Mouse (Mus musculus) intestine, postnatal 0 days (tissue): Measurements from ENCODE around the gene Cd200r3. TPM values are rescaled to one million over a fixed set of nuclear protein-coding genes. Genes with fewer than 3 reads are reported as not detected.

Experiments used
- ATAC-seq: fragments of 200-750 bp; cut with Nextera tagmentation; 2 replicates; pipeline ENCODE4 v1.8.0; 2017; ENCODE audit warnings: mild to moderate bottlenecking, moderate TSS enrichment, moderate library complexity
- H3K27ac ChIP-seq: fragments of 300-500 bp; sonication (generic); 2 replicates; pipeline ENCODE4 v1.5.1; 2014; ENCODE audit warnings: mild to moderate bottlenecking, low read depth, low read length, moderate library complexity
- H3K27me3 ChIP-seq: fragments of 300-500 bp; sonication (generic); replicated peaks from 2 replicates; pipeline ENCODE4 v1.6.1; 2014; ENCODE audit warnings: low read length, mixed read lengths; ENCODE audit not compliant: control insufficient read depth, insufficient read depth
- H3K36me3 ChIP-seq: fragments of 300-500 bp; sonication (generic); 2 replicates; pipeline ENCODE4 v1.6.1; 2014; ENCODE audit warnings: mild to moderate bottlenecking, moderate library complexity; ENCODE audit not compliant: control insufficient read depth, insufficient read depth
- H3K4me1 ChIP-seq: fragments of 300-500 bp; sonication (generic); replicated peaks from 2 replicates; pipeline ENCODE4 v1.6.1; 2014; ENCODE audit warnings: antibody characterized with exemption, low read length, mixed read lengths; ENCODE audit not compliant: control insufficient read depth, insufficient read depth
- H3K4me2 ChIP-seq: fragments of 300-500 bp; sonication (generic); replicated peaks from 2 replicates; pipeline ENCODE4 v1.6.1; 2014; ENCODE audit warnings: low read depth, mild to moderate bottlenecking, moderate library complexity
- H3K4me3 ChIP-seq: fragments of 300-500 bp; sonication (generic); 2 replicates; pipeline ENCODE4 v1.5.1; 2014; ENCODE audit warnings: low read depth, low read length
- H3K9ac ChIP-seq: fragments of 300-500 bp; sonication (generic); 2 replicates; pipeline ENCODE4 v1.6.1; 2014; ENCODE audit warnings: mild to moderate bottlenecking, low read depth, low read length
- H3K9me3 ChIP-seq: fragments of 300-500 bp; sonication (generic); 2 replicates; pipeline ENCODE4 v1.6.1; 2016; ENCODE audit warnings: mixed run types; ENCODE audit not compliant: control insufficient read depth
- CTCF ChIP-seq: sonication (generic); IDR thresholded peaks from 2 replicates; pipeline ENCODE4 v1.5.1; 2016; ENCODE audit warnings: low read depth, mild to moderate bottlenecking, control low read depth, antibody characterized with exemption, moderate library complexity
- WGBS: fragments of 180-500 bp; shearing (Covaris S2); extraction: QIAGEN DNeasy Blood & Tissue Kit; methylation state at CpG from one replicate; pipeline ENCODE4 v1.1.7; 2014; 5-methylcytosine and 5-hydroxymethylcytosine counted together
- polyA plus RNA-seq: library from polyadenylated mRNA; unstranded; fragments of >200 nt; fragmentation: Nextera tagmentation; extraction: Ambion mirVana; gene quantifications from 2 replicates; pipeline ENCODE4 v1.2.1, GENCODE M21; 2015

Gene Cd200r3
- polyA plus RNA-seq, 1 experiment from 2014 or later: 0.25 TPM

DNA sequence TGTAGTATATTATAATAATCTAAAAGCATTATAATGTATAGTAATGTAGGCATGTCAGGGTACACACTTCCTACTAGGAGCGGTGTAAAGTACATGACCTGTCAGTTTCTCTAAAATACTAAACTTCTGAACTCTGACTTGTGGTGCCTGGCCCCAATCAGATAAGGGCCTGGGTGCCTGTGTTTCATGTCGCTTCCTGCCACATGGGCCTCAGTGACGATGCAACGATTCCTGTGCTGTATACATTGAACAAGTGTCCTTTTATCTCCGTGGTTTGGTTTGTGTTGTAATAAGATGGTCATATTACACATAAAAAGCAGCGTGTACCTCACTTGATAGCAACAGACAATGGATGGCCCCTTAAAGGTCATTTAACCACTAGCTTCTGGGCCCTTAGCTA, 81.8 kb downstream of the Cd200r3 start:
- Histone ChIP-seq H3K4me1 (no peaks in the 10 kb centered on the region), H3K27ac (no peak overlapping the region), H3K4me2 (no peak overlapping the region), H3K9me3 (no peaks in the 10 kb centered on the region), H3K4me3 (no peak overlapping the region), H3K9ac (no peak overlapping the region), H3K36me3 (no peaks in the 10 kb centered on the region), H3K27me3 (no peaks in the 10 kb centered on the region)
- 37% methylated on average over 6 of the region's 6 CpGs for WGBS
- no peak for ATAC-seq
- no peak for TF ChIP-seq CTCF

DNA sequence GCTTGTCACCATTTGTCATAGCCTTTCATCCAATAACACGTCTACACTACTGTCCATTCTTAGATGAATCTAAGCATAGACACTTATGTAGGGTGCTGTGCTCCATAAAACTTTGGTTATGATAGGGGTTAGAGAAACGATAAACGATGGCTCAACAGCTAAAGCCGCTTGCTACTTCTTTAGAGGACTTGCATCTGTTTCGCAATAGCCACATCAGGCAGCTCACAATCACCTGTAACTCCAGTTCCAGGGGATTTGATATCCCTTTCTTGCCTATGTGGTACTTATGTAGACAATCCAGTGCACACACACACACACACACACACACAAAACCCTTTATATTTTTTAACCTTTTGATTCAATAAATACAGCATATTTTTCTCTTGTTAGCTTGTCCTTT, 85.6 kb downstream of the Cd200r3 start:
- Histone ChIP-seq H3K36me3 (no peaks in the 10 kb centered on the region), H3K4me3 (no peak overlapping the region), H3K9ac (no peak overlapping the region), H3K4me2 (no peak overlapping the region), H3K27me3 (no peaks in the 10 kb centered on the region), H3K27ac (no peak overlapping the region), H3K4me1 (no peaks in the 10 kb centered on the region), H3K9me3 (no peaks in the 10 kb centered on the region)
- ATAC-seq: no peak
- 61% methylated on average over 5 of the region's 5 CpGs for WGBS
- TF ChIP-seq CTCF: no peak

DNA sequence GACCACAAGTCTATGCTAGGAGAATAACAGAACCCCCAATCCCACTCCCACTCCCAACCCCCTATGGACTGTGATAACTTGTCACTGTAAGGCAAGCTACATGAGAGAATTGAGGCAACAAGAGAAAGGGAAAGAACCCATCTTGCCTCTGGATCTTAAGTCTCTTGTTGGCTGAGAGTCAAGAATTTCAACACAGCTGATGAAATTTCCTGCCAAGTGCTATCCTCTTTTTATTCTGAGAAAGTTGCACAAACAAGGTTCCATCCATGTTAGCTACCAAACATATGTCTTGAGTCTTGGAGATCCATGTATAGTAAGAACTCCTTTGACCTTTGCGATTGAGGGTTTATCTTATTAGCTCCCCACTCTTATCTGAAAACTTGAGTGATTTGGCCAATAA, 86.0 kb downstream of the Cd200r3 start:
- Histone ChIP-seq H3K36me3 (no peaks in the 10 kb centered on the region), H3K27me3 (no peaks in the 10 kb centered on the region), H3K4me1 (no peaks in the 10 kb centered on the region), H3K27ac (no peak overlapping the region), H3K4me3 (no peak overlapping the region), H3K9me3 (no peaks in the 10 kb centered on the region), H3K9ac (no peak overlapping the region), H3K4me2 (no peak overlapping the region)
- TF ChIP-seq CTCF: no peak
- WGBS: 60% methylated on average over 1 of the region's 1 CpGs
- ATAC-seq: no peak

DNA sequence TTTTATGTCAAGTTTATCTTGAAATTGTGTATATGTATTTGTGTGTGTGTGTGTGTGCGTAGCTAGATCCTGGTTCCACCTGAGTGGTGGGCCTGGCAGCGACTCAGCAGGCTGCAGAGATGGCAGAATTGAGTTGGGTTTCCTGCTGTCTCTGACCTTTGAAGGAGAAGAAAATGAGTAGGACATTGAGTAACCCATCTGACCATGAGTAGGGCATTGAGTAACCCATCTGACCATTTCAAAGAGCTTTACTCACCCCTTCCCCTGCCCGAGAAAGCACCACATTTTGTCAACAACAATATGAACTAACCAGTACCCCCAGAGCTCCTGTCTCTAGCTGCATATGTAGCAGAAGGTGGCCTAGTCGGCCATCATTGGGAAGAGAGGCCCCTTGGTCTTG, 86.6 kb downstream of the Cd200r3 start:
- Histone ChIP-seq H3K27ac (no peak overlapping the region), H3K4me1 (no peaks in the 10 kb centered on the region), H3K4me3 (no peak overlapping the region), H3K27me3 (no peaks in the 10 kb centered on the region), H3K4me2 (no peak overlapping the region), H3K36me3 (no peaks in the 10 kb centered on the region), H3K9me3 (no peaks in the 10 kb centered on the region), H3K9ac (no peak overlapping the region)
- no peak for ATAC-seq
- no peak for TF ChIP-seq CTCF
- 80% methylated on average over 4 of the region's 4 CpGs for WGBS

DNA sequence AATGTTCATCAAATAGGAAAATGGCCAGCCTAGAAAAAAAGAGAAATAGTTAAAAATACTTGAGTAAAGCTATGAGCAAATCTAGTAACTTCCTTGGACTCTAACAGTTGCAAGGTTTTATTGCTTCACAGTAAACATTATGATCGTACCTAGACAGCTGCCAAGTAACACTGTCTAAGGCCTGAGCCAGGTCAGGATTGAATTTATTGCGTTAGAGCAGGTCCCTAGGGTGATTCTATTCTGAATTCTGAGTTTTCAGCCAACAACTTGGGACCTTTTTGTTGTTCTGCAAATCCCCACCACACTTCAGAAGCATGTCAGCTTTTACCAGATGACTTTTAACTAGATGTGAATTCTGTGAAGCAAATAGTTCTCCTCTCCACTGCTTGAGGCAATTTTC, 87.3 kb downstream of the Cd200r3 start:
- WGBS: 27% methylated on average over 2 of the region's 2 CpGs
- Histone ChIP-seq H3K4me2 (no peak overlapping the region), H3K9me3 (no peaks in the 10 kb centered on the region), H3K27ac (no peak overlapping the region), H3K4me3 (no peak overlapping the region), H3K36me3 (no peaks in the 10 kb centered on the region), H3K27me3 (no peaks in the 10 kb centered on the region), H3K4me1 (no peaks in the 10 kb centered on the region), H3K9ac (no peak overlapping the region)
- no peak for TF ChIP-seq CTCF
- ATAC-seq: no peak

Other genes with a start within 250 kb of the Cd200r3 start
- gene Nepro, start 219.4 kb upstream of the Cd200r3 start, polyA plus RNA-seq: 2.2 and 2.3 TPM in 2 replicates
- 21.5 and 24.5 TPM in 2 replicates for gene Gtpbp8, start 197.3 kb upstream of the Cd200r3 start, polyA plus RNA-seq
- gene Cd200r1, start 177.9 kb upstream of the Cd200r3 start, polyA plus RNA-seq: 0.56 and 0.69 TPM in 2 replicates
- 0.16 and 0.20 TPM in 2 replicates for gene Cd200r4, start 131.9 kb upstream of the Cd200r3 start, polyA plus RNA-seq
- gene Cd200r2, start 76.6 kb upstream of the Cd200r3 start, polyA plus RNA-seq: 0.22 and 0.46 TPM in 2 replicates
- 37.2 and 37.7 TPM in 2 replicates for gene Ccdc80, start 149.7 kb downstream of the Cd200r3 start, polyA plus RNA-seq
- gene Slc35a5, start 215.0 kb downstream of the Cd200r3 start, polyA plus RNA-seq: 19.9 and 20.4 TPM in 2 replicates
- 45.8 and 49.5 TPM in 2 replicates for gene Atg3, start 215.1 kb downstream of the Cd200r3 start, polyA plus RNA-seq